ENCODE assay signal across 10 mouse cellular contexts in the genomic region with DNA sequence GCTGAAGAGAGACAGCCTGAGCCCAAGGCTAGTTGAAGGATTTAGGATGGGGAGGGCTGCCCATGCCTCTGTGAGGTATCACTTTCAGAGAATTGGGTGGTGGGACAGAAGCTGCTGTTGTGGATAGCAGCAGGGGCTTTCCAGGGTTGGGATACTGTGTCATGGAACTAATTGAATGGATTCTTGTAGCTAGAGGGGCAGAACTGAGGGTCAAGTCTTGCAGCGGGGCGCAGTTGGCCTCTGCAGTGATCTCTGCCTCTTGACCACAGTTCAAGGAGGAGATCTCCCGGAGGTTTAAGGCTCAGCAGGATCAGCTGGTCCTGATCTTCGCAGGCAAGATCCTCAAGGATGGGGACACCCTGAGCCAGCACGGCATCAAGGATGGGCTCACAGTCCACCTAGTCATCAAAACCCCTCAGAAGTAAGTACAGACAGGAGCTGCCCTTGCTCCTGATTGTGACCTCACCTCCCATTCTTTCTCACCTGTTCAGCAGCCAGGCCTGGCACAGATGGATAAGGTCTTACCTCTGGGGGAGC. TPM values are rescaled to one million over a fixed set of nuclear protein-coding genes. Genes with fewer than 3 reads are reported as not detected.
DNase-seq lines count a peak whose midpoint lies in the region; ATAC-seq and TF ChIP-seq lines count a peak whose summit lies in the region.
"Had no signal": no experiment of that assay in that cellular context is flagged by ENCODE, and none has a peak within 500 bp of the region (broad histone marks: within the 10 kb centered on the region; RNA-seq: fewer than 3 reads in every experiment).

No protein-coding gene starts in this region.

- intact Hi-C loops in heart, postnatal 36 days (cut with DNase I): loop anchor here (10.0 kb wide), 1 partner anchor 1700 kb away; a partner anchor contains a TSS
- intact Hi-C loops in left cerebral cortex, postnatal 4 days (cut with DNase I): no loop called here

- DNase-seq in heart, postnatal 36 days: no peak
- DNase-seq in G1E (ENCODE audit: low spot score): no peak
- DNase-seq in hindbrain, embryonic 11.5 days (ENCODE audit: low spot score): no peak
- DNase-seq in midbrain, embryonic 10.5 days (ENCODE audit: low spot score): no peak
- no peak for DNase-seq in c-Kit-positive CD71-positive TER-119-positive erythroid progenitor cells, embryonic 14.5 days (ENCODE audit: low spot score)
- no peak for DNase-seq in cerebellum, adult 2 months
- DNase-seq in left cerebral cortex, postnatal 4 days: no peak
- DNase-seq: adrenal gland, adult 2 months; gastrocnemius, postnatal 36 days had no signal

- H3K36me3 ChIP-seq in heart, embryonic 12.5 days: peaks cover 46% of the 10 kb centered on the region
- peaks cover 61% of the 10 kb centered on the region for H3K36me3 ChIP-seq in G1E (replicated peaks)
- H3K36me3 ChIP-seq in hindbrain, embryonic 11.5 days (ENCODE audit: control insufficient read depth, insufficient read depth, low read length): peaks cover 12% of the 10 kb centered on the region; the same call in 1 of the 2 replicates
- peaks cover 50% of the 10 kb centered on the region for H3K36me3 ChIP-seq in midbrain, embryonic 10.5 days

- no peak for ATAC-seq in heart, embryonic 12.5 days (ENCODE audit: insufficient number of reproducible peaks, low FRiP score)
- no peak for ATAC-seq in G1E (ENCODE audit: extremely low read depth, insufficient number of reproducible peaks, low FRiP score, poor library complexity, severe bottlenecking)
- ATAC-seq in hindbrain, embryonic 11.5 days (ENCODE audit: low FRiP score): no peak

- TF ChIP-seq CTCF in G1E (IDR thresholded peaks at IDR 0.05; ENCODE audit: low read depth, low read length): no peak
- no peak for TF ChIP-seq CTCF in cerebellum, adult 2 months (IDR thresholded peaks at IDR 0.05; ENCODE audit: borderline replicate concordance, insufficient read depth, low read depth, low read length)

- peak overlapping the region; percentile 91; the same call in 1 of the 2 replicates for H3K4me2 ChIP-seq in heart, embryonic 12.5 days
- H3K4me2 ChIP-seq in hindbrain, embryonic 11.5 days (replicated peaks; ENCODE audit: low read depth, low read length): 0 out of 2 replicates have a peak overlapping the region, but pooled peaks have one; percentile 56

- no peak overlapping the region; the same call in 1 of the 2 replicates for H3K9ac ChIP-seq in heart, embryonic 12.5 days
- no peak overlapping the region for H3K9ac ChIP-seq in hindbrain, embryonic 11.5 days (ENCODE audit: low read depth, low read length)

- TF ChIP-seq POLR2A in cerebellum, adult 2 months (IDR thresholded peaks at IDR 0.05; ENCODE audit: borderline replicate concordance, insufficient read depth, low read length): no peak

- H3K4me1 ChIP-seq in heart, embryonic 12.5 days (replicated peaks): peaks cover 27% of the 10 kb centered on the region
- H3K4me1 ChIP-seq in G1E (ENCODE audit: insufficient read depth, low read depth, low read length): peaks cover 54% of the 10 kb centered on the region
- peaks cover 2% of the 10 kb centered on the region; the same call in 1 of the 2 replicates for H3K4me1 ChIP-seq in hindbrain, embryonic 11.5 days (replicated peaks; ENCODE audit: control insufficient read depth, insufficient read depth, low read length)
- peaks cover 56% of the 10 kb centered on the region for H3K4me1 ChIP-seq in midbrain, embryonic 10.5 days
- peaks cover 14% of the 10 kb centered on the region for H3K4me1 ChIP-seq in cerebellum, adult 2 months (ENCODE audit: control insufficient read depth, insufficient read depth, low read length)

- H3K9me3 ChIP-seq in heart, embryonic 12.5 days (replicated peaks): no peaks in the 10 kb centered on the region
- no peaks in the 10 kb centered on the region for H3K9me3 ChIP-seq in G1E (replicated peaks)
- H3K9me3 ChIP-seq in hindbrain, embryonic 11.5 days (ENCODE audit: control insufficient read depth, low read length): no peaks in the 10 kb centered on the region
- no peaks in the 10 kb centered on the region for H3K9me3 ChIP-seq in midbrain, embryonic 10.5 days (replicated peaks)

- H3K4me3 ChIP-seq in heart, embryonic 12.5 days: 0 out of 2 replicates have a peak overlapping the region, but pooled peaks have one; percentile 84
- peak overlapping the region; percentile 34; the same call in 1 of the 2 replicates for H3K4me3 ChIP-seq in G1E (ENCODE audit: low read depth, low read length)
- H3K4me3 ChIP-seq in hindbrain, embryonic 11.5 days (ENCODE audit: low read depth, low read length): peak overlapping the region; percentile 64; the same call in 1 of the 2 replicates
- peak overlapping the region; percentile 94 for H3K4me3 ChIP-seq in midbrain, embryonic 10.5 days
- no peak overlapping the region for H3K4me3 ChIP-seq in cerebellum, adult 2 months (replicated peaks; ENCODE audit: insufficient read depth, low read depth, low read length)

- no peaks in the 10 kb centered on the region for H3K27me3 ChIP-seq in heart, embryonic 12.5 days (replicated peaks)
- H3K27me3 ChIP-seq in G1E (ENCODE audit: insufficient read depth, low read length): no peaks in the 10 kb centered on the region
- H3K27me3 ChIP-seq in hindbrain, embryonic 11.5 days (ENCODE audit: control insufficient read depth, insufficient read depth, low read length): no peaks in the 10 kb centered on the region
- H3K27me3 ChIP-seq in midbrain, embryonic 10.5 days (ENCODE audit: low read depth, poor library complexity, severe bottlenecking): no peaks in the 10 kb centered on the region
- no peaks in the 10 kb centered on the region for H3K27me3 ChIP-seq in cerebellum, adult 2 months (ENCODE audit: control insufficient read depth, insufficient read depth, low read length)

- no peak overlapping the region for H3K27ac ChIP-seq in heart, embryonic 12.5 days (ENCODE audit: poor library complexity, severe bottlenecking)
- H3K27ac ChIP-seq in hindbrain, embryonic 11.5 days (ENCODE audit: low read depth, low read length): no peak overlapping the region
- no peak overlapping the region for H3K27ac ChIP-seq in midbrain, embryonic 10.5 days (replicated peaks)
- H3K27ac ChIP-seq in cerebellum, adult 2 months (ENCODE audit: insufficient read depth, low read length): no peak overlapping the region

- 89% methylated on average over 5 of the region's 5 CpGs for WGBS in heart, embryonic 12.5 days
- 79% methylated on average over 5 of the region's 5 CpGs for WGBS in hindbrain, embryonic 11.5 days
- 80% methylated on average over 5 of the region's 5 CpGs for WGBS in midbrain, embryonic 10.5 days
- WGBS in cerebellum, adult 2 months: 67% methylated on average over 5 of the region's 5 CpGs

RNA-seq across cellular contexts. Expression of a gene that starts 1.6 kb away (rescaled TPM):
- polyA plus RNA-seq in heart, embryonic 12.5 days (2016; fragmentation: Nextera tagmentation; extraction: Ambion mirVana): 46.5 and 47.9 TPM in 2 replicates
- total RNA-seq in heart, postnatal 36 days (2021): 10 to 100 TPM; 65.0 to 75.6 TPM
- total RNA-seq in G1E (2014; fragmentation: Nextera tagmentation) (63.4 and 67.4 TPM in 2 replicates), G1E (2017) (39.6 and 40.6 TPM in 2 replicates)
- 73.7 and 81.2 TPM in 2 replicates for polyA plus RNA-seq in G1E (2012)
- 62.6 and 66.3 TPM in 2 replicates for polyA plus RNA-seq in hindbrain, embryonic 11.5 days (2014; fragmentation: Nextera tagmentation; extraction: Ambion mirVana)
- polyA plus RNA-seq in midbrain, embryonic 10.5 days (2016; fragmentation: Nextera tagmentation; extraction: Ambion mirVana): 71.1 and 74.1 TPM in 2 replicates
- polyA plus RNA-seq in cerebellum, adult 2 months (2012; rRNA removed): 86.4 and 87.3 TPM in 2 replicates
- 100 to 1,000 TPM in 1 of 2 experiments, 10 to 100 TPM in 1; 97.5 to 105 TPM for total RNA-seq in left cerebral cortex, postnatal 4 days (2021)

RNA-seq across cellular contexts. Expression of a gene that starts 2.3 kb away (rescaled TPM):
- polyA plus RNA-seq in heart, embryonic 12.5 days (2016; fragmentation: Nextera tagmentation; extraction: Ambion mirVana): 108 and 114 TPM in 2 replicates
- 10 to 100 TPM; 94.6 to 99.1 TPM for total RNA-seq in heart, postnatal 36 days (2021)
- total RNA-seq in G1E (2014; fragmentation: Nextera tagmentation) (44.7 and 64.5 TPM in 2 replicates), G1E (2017) (97.5 and 98.0 TPM in 2 replicates)
- 96.1 and 182 TPM in 2 replicates for polyA plus RNA-seq in G1E (2012)
- 76.1 and 93.9 TPM in 2 replicates for polyA plus RNA-seq in hindbrain, embryonic 11.5 days (2014; fragmentation: Nextera tagmentation; extraction: Ambion mirVana)
- 175 and 192 TPM in 2 replicates for polyA plus RNA-seq in midbrain, embryonic 10.5 days (2016; fragmentation: Nextera tagmentation; extraction: Ambion mirVana)
- polyA plus RNA-seq in cerebellum, adult 2 months (2012; rRNA removed): 143 and 159 TPM in 2 replicates
- total RNA-seq in left cerebral cortex, postnatal 4 days (2021): 100 to 1,000 TPM; 106 to 120 TPM

RNA-seq across cellular contexts. Expression of a gene that starts 7.0 kb away (rescaled TPM):
- 0.55 TPM in 1 of 2 replicates, not detected in the other for polyA plus RNA-seq in heart, embryonic 12.5 days (2016; fragmentation: Nextera tagmentation; extraction: Ambion mirVana)
- total RNA-seq in heart, postnatal 36 days (2021): not detected
- total RNA-seq in G1E (2014; fragmentation: Nextera tagmentation) (1.6 and 4.5 TPM in 2 replicates), G1E (2017) (0.35 TPM in 1 of 2 replicates, not detected in the other)
- 0.67 and 0.88 TPM in 2 replicates for polyA plus RNA-seq in G1E (2012)
- polyA plus RNA-seq in hindbrain, embryonic 11.5 days (2014; fragmentation: Nextera tagmentation; extraction: Ambion mirVana): 1.1 and 1.8 TPM in 2 replicates
- 0.49 and 0.79 TPM in 2 replicates for polyA plus RNA-seq in midbrain, embryonic 10.5 days (2016; fragmentation: Nextera tagmentation; extraction: Ambion mirVana)
- polyA plus RNA-seq in cerebellum, adult 2 months (2012; rRNA removed): 0.46 and 1.4 TPM in 2 replicates
- total RNA-seq in left cerebral cortex, postnatal 4 days (2021): under 1 TPM in 1 of 2 experiments, not detected in 1; 0.83 TPM
- total RNA-seq: adrenal gland, adult 2 months; gastrocnemius, postnatal 36 days had no signal

RNA-seq across cellular contexts. Expression of a gene that starts 20.5 kb away (rescaled TPM):
- 181 and 185 TPM in 2 replicates for polyA plus RNA-seq in heart, embryonic 12.5 days (2016; fragmentation: Nextera tagmentation; extraction: Ambion mirVana)
- 10 to 100 TPM; 70.7 to 73.8 TPM for total RNA-seq in heart, postnatal 36 days (2021)
- total RNA-seq in G1E (2014; fragmentation: Nextera tagmentation): 269 and 289 TPM in 2 replicates
- total RNA-seq in G1E (2017): 132 and 134 TPM in 2 replicates
- polyA plus RNA-seq in G1E (2012): 123 and 280 TPM in 2 replicates
- polyA plus RNA-seq in hindbrain, embryonic 11.5 days (2014; fragmentation: Nextera tagmentation; extraction: Ambion mirVana): 152 and 169 TPM in 2 replicates
- 201 and 207 TPM in 2 replicates for polyA plus RNA-seq in midbrain, embryonic 10.5 days (2016; fragmentation: Nextera tagmentation; extraction: Ambion mirVana)
- polyA plus RNA-seq in cerebellum, adult 2 months (2012; rRNA removed): 141 and 142 TPM in 2 replicates
- total RNA-seq in left cerebral cortex, postnatal 4 days (2021): 100 to 1,000 TPM; 114 to 121 TPM

RNA-seq across cellular contexts. Expression of a gene that starts 22.9 kb away (rescaled TPM):
- 11.8 and 13.9 TPM in 2 replicates for polyA plus RNA-seq in heart, embryonic 12.5 days (2016; fragmentation: Nextera tagmentation; extraction: Ambion mirVana)
- under 1 TPM; 0.22 to 0.58 TPM for total RNA-seq in heart, postnatal 36 days (2021)
- 6.2 and 8.2 TPM in 2 replicates for total RNA-seq in G1E (2014; fragmentation: Nextera tagmentation)
- total RNA-seq in G1E (2017): 1.7 and 2.0 TPM in 2 replicates
- polyA plus RNA-seq in G1E (2012): 9.0 and 9.6 TPM in 2 replicates
- polyA plus RNA-seq in hindbrain, embryonic 11.5 days (2014; fragmentation: Nextera tagmentation; extraction: Ambion mirVana): 45.9 and 51.9 TPM in 2 replicates
- 27.7 and 33.8 TPM in 2 replicates for polyA plus RNA-seq in midbrain, embryonic 10.5 days (2016; fragmentation: Nextera tagmentation; extraction: Ambion mirVana)
- 1.2 and 1.3 TPM in 2 replicates for polyA plus RNA-seq in cerebellum, adult 2 months (2012; rRNA removed)
- total RNA-seq in left cerebral cortex, postnatal 4 days (2021): 10 to 100 TPM; 80.5 to 87.8 TPM
